Mouse (Mus musculus) spleen, adult 10 weeks (tissue): ENCODE measurements around the gene Arhgef40. TPM values are rescaled to one million over a fixed set of nuclear protein-coding genes. Genes with fewer than 3 reads are reported as not detected.

Experiments
- polyA plus RNA-seq: library from polyadenylated mRNA; stranded (reverse); fragments of 350-450 nt; fragmentation: Illumina TruSeq; extraction: RNeasy Lipid Tissue Mini Kit (QIAGEN cat#74804); gene quantifications from one replicate; pipeline ENCODE4 v1.2.3, GENCODE M21; 2015; ENCODE audit warnings: low replicate concordance; ENCODE audit not compliant: insufficient read depth

The Arhgef40 gene
- 11.0 TPM for polyA plus RNA-seq

DNA sequence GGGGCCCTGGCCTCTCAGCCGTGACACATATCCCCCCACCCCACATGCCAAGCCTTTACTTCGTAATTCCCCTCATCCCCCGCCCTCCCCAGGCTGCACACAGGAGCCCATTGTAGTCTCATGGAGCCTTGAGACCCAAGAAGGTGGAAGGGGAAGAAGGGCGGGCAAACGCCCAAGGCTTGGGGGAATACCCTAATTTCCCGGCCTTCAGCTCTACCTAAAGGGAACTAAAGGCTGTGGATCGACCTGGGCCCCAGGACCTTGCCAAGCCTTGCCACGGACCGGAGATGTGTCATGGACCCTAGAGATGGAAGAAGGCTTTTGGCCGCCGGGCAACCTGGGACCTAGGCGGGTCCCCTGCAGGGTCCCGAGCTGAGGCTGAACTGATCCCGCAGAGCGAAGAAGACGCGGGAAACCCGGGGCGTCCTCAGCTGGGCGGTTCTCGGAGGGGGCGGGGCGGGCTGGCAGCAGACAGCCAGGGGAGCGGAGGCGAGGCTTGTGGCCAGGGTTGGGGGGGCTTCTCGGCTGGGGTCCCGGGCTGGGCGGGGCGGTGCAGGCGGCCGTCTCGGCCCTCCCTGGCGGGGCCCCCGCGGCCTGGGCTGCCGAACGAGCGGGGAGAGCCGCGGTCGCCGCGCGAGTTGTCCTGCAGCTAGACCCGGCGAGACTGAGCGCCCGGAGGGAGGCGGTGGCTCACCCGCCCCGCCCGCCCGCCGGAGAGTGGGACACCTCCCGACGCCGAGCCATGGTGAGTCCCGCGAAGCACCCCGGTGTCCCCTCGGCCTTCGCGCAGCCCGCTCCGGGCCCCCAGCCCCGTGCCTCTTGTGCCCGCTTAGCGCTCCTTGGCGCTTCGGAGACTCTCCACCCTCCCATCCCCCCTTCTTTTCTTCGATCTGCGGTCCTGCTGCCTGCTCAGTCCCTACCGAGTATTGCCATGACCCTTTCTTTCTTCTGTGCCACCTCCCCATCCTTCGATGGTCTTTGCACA is at the start of gene Arhgef40:
Gene Arhgef40 (plus strand): TSS at position 473 of the 985 bp plus-strand sequence.

DNA sequence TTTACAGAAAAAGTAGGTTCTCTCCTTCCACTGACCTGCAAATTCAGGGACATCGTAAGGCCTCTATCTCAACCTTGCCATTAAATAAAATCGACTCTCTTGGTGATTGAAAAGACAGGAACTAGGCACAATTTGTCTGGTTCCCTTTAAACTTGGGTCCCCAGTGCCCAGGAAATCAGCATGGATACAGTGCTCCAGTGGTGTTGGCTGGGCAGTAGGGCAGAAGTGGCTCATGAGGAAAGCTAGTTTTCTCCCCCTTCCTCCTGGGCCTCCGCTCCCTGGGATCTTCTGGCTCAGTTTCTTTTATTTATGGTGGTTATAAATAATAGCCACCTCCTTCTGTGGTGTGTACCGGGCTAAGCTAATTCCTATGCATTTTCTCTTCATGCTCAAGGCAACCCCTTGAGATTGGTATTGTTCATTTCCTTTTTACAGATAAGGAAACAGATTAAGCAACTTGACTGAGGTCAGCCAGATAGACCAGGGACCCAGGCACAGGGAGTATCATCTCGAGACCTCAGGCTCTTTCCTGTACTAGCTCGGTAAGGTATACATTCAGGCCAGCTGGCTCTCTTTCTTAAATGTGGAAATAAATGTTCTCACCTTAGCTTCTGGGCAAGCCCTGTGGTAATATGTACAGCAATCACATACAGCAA is 31.1 kb downstream of the Arhgef40 start, which contains the start of gene Tmem253:
Gene Tmem253 (plus strand): TSS at position 214 of the 656 bp plus-strand sequence.

DNA sequence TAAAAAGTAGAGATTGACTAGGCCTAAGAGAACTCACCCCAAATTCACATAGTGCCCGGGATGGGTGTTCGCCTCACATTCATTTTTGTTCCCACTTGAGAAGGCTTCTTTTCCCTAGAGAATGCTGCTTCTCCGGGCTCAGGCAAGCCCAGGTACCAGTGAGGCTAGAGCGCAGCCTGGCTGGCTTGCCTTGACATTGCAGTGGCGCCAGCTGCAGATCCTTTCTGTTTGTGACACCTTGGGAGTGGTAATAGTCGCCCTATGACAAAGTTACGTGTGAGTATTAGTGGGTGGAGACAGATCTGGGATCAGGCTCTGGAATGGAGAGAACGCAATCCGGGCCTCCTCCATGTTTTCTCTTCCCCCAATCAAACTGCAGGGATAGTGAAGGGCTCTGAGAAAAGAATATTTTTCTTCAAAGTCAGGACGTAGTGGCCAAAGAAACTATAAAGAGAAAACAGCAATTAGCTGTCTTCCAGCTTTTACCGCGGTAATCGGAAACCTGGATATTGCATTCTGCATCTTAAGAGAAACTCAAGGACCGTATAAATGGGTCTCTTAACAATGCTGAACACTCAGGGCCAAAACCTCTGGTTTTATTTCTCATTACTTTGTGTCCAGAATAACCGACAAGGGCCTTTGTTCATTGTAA is 36.1 kb downstream of the Arhgef40 start, which contains the start of gene Zfp219:
Gene Zfp219 (minus strand): TSS at position 248 of the 652 bp plus-strand sequence.

DNA sequence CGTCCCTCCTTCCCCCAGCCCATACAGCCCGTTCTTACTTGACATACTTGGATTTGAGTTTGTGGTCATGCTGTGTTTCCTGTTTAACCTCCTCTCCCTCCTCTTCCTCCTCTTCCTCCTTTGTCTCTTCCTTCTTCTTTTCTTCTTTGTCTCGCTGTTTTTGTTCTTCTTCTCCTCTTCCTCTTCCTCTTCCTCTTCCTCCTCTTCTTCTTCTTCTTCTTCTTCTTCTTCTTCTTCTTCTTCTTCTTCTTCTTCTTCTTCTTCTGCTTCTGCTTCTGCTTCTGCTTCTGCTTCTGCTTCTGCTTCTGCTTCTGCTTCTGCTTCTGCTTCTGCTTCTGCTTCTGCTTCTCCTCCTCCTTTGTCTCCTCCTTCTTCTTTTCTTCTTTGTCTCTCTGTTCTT is 57.8 kb downstream of the Arhgef40 start, which contains the start of gene Olfr221:
Gene Olfr221 (minus strand): TSS at position 101 of the 400 bp plus-strand sequence.

Other genes starting within 250 kb of the Arhgef40 start
- not detected for gene Ang4, start 211.1 kb upstream of the Arhgef40 start, polyA plus RNA-seq
- not detected for gene AY358078, start 184.7 kb upstream of the Arhgef40 start, polyA plus RNA-seq
- not detected for gene Ear6, start 131.0 kb upstream of the Arhgef40 start, polyA plus RNA-seq
- 32.9 TPM for gene Mettl17, start 99.9 kb upstream of the Arhgef40 start, polyA plus RNA-seq
- 1.8 TPM for gene Slc39a2, start 91.8 kb upstream of the Arhgef40 start, polyA plus RNA-seq
- 27.2 TPM for gene Ndrg2, start 70.6 kb upstream of the Arhgef40 start, polyA plus RNA-seq
- gene Tppp2, start 66.3 kb upstream of the Arhgef40 start, polyA plus RNA-seq, result not detected
- not detected for gene Rnase13, start 61.9 kb upstream of the Arhgef40 start, polyA plus RNA-seq
- not detected for gene Tmem253, start 30.9 kb downstream of the Arhgef40 start, polyA plus RNA-seq
- gene Zfp219, start 36.0 kb downstream of the Arhgef40 start, polyA plus RNA-seq, result 3.4 TPM
- gene Olfr221, start 57.7 kb downstream of the Arhgef40 start, polyA plus RNA-seq, result not detected
- 497 TPM for gene Hnrnpc, start 119.3 kb downstream of the Arhgef40 start, polyA plus RNA-seq
- gene Rpgrip1, start 126.0 kb downstream of the Arhgef40 start, polyA plus RNA-seq, result 44.6 TPM
- gene Supt16, start 212.7 kb downstream of the Arhgef40 start, polyA plus RNA-seq, result 85.9 TPM